Mouse (Mus musculus): ENCODE data around the gene Hbp1.

DNA sequence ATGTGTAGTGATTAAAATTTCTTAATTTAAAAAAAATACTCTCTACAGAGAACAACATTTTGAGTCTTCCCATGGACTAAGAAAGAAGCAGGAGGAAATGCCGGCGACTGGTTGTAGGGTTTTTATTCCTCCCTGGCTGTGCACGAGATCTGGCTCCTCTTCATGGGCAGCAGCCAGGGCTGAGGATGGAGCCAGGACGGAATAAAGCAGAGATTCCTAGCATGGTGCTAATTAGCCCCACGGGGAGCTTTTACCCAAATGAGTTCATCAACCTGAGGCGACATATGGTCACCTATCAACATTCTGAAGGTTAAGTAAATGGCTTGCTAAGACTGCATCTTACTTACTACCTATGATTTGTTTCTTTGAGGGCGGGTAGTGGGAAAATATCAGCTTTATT is 32.9 kb upstream of the Hbp1 start:
- TF ChIP-seq POLR2A (IDR thresholded peaks at IDR 0.05; ENCODE audit: insufficient read length, low read depth) (no peak), TCF12 (IDR thresholded peaks at IDR 0.05; ENCODE audit: insufficient read depth, poor library complexity, severe bottlenecking) (no peak), E2F4 (IDR thresholded peaks at IDR 0.05; ENCODE audit: insufficient read depth) (no peak), POLR2AphosphoS2 (IDR thresholded peaks at IDR 0.05; ENCODE audit: insufficient read length, low read depth) (no peak), USF1 (IDR thresholded peaks at IDR 0.05; ENCODE audit: low read depth) (no peak), MAX (IDR thresholded peaks at IDR 0.05; ENCODE audit: low read depth) (no peak), REST (IDR thresholded peaks at IDR 0.05; ENCODE audit: insufficient read depth, insufficient read length) (no peak)
